Mouse (Mus musculus): ENCODE measurements around the gene Cc2d1b.

DNA sequence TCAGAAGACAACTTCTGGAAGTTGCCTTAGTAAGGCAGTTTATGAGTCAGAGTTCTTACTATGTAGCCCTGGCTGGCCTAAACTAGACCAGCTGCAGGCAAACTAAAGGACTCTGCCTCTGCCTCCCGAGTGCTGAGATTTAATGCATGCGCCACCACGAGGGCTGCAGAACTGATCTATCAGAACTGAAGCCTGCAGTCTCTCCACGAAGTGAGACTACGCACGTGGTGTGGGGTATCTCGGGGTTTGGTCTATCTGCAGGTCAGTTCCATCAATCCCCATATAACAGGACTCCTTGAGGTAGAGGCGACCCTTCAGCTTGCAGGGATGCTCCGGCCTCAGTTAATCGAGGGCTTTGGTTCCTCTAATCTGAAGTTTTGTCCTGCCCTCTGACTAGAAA lies 575 bp upstream of the Cc2d1b start:
- no peak for TF ChIP-seq CTCF (IDR thresholded peaks at IDR 0.05; ENCODE audit: borderline replicate concordance, insufficient read depth, low read length)
- peak; percentile 36; the same call in 1 of the 2 replicates for TF ChIP-seq POLR2A (IDR thresholded peaks at IDR 0.05; ENCODE audit: low read depth, low read length)
